Mouse (Mus musculus) embryonic fibroblast, embryonic 13.5 days (primary cell): ENCODE data around the gene Itih3. TPM values are rescaled to one million over a fixed set of nuclear protein-coding genes. Genes with fewer than 3 reads are reported as not detected.

Experiments
- H3K27ac ChIP-seq: 2 replicates; pipeline ENCODE4 v1.5.1; 2012; ENCODE audit warnings: low read length, control low read depth, inconsistent platforms; ENCODE audit not compliant: insufficient read depth
- H3K4me1 ChIP-seq: 2 replicates; pipeline ENCODE4 v1.6.1; 2011; ENCODE audit warnings: low read length; ENCODE audit not compliant: control insufficient read depth, insufficient read depth
- H3K4me3 ChIP-seq: 2 replicates; pipeline ENCODE4 v1.5.1; 2011; ENCODE audit warnings: mild to moderate bottlenecking, control low read depth, low read length; ENCODE audit not compliant: insufficient read depth
- CTCF ChIP-seq: IDR thresholded peaks from 2 replicates; pipeline ENCODE4 v1.5.1; 2011; ENCODE audit warnings: mild to moderate bottlenecking, control low read depth, low read length, moderate library complexity, borderline replicate concordance; ENCODE audit not compliant: insufficient read depth
- POLR2A ChIP-seq: IDR thresholded peaks from 2 replicates; pipeline ENCODE4 v1.6.1; 2011; ENCODE audit warnings: low read depth, mild to moderate bottlenecking, control low read depth, low read length, moderate library complexity
- polyA plus RNA-seq: library from polyadenylated mRNA; stranded (reverse); fragments of >200 nt; gene quantifications from 2 replicates; pipeline ENCODE4 v1.2.4, GENCODE M21; 2011; ENCODE audit warnings: low read depth; ENCODE audit not compliant: missing spikeins, insufficient read length

The Itih3 gene
- polyA plus RNA-seq, 1 experiment, result not detected

DNA sequence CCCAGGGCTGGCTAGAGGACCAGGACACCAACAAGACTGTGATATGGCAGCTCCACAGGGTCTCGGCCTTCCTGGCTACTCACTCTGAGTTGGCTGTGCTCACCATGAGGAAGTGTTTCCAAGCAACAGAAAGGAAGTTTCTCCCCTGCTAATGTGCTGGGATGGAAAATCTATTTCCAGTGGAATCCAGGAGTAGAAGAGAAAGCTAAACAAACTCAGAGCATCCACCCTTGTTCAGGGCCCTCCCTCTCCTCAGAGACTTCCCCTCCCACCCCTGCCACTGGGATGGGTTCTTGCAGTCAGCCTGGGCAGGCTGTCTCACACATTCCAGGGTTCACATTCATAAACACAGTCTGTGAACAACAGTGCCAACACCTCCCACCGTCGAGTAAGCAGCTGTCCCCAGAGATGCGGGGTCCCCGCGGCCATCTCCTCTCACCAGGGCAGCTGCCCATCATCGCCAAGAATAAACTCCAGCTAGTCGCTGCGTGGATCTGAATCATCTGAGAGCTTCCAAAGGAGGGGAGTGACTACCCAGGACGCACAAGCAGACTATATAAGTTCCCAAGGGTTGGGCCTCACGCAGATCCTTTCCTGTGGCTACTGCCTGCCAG is 44.5 kb downstream of the Itih3 start, which contains the start of gene Mustn1:
Gene Mustn1 (plus strand): TSS at position 243 of the 614 bp plus-strand sequence.
- TF ChIP-seq POLR2A, result no peak
- TF ChIP-seq CTCF, result no peak
- Histone ChIP-seq H3K27ac (peak within 1 kb of the TSS; percentile 21; the same call in 1 of the 2 replicates), H3K4me1 (no peaks in the 10 kb centered on the region), H3K4me3 (no peak within 1 kb of the TSS)

DNA sequence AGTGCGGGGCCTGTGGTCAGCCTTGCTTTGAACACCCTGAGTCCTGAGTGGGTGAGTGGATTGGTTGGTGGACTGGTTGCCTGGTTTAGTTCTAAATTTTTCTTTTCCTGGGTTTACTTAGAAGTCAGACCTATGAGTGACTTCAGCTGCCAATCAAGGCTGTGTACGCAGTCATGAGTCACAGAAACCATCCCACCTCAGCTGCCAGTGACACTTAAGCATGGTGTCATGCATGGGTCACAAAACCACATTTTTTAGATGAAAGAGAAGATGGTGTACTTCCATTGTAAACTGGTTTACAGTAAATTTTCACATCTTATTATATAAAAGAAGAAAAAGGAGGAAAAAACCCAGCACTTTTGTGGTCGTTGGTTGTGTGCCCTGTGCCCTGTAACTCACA is 45.7 kb downstream of the Itih3 start:
- Histone ChIP-seq H3K4me3 (no peak overlapping the region), H3K4me1 (no peaks in the 10 kb centered on the region), H3K27ac (no peak overlapping the region)
- TF ChIP-seq CTCF (no peak), POLR2A (no peak)

DNA sequence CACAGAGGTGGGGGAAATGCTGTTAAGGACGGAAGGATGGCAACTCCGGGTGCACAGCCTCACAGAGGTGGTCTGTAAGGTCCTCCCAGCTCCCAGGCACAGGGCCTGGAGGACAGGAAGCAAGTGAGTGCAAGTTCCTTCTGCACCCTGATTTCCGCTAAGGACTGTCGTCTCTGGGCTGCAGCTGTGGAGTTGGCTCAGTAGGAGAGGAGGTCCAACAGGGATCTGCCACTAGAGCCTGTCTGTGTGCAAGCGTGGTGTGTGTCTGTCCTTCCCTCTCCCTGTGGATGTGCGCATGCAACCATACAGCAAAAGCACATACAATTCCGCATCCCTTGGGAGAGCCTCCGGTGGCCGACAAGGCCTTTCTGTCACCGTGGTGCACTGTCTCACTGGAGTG is 47.1 kb downstream of the Itih3 start:
- Histone ChIP-seq H3K27ac (no peak overlapping the region), H3K4me3 (no peak overlapping the region), H3K4me1 (no peaks in the 10 kb centered on the region)
- TF ChIP-seq POLR2A (no peak), CTCF (no peak)

DNA sequence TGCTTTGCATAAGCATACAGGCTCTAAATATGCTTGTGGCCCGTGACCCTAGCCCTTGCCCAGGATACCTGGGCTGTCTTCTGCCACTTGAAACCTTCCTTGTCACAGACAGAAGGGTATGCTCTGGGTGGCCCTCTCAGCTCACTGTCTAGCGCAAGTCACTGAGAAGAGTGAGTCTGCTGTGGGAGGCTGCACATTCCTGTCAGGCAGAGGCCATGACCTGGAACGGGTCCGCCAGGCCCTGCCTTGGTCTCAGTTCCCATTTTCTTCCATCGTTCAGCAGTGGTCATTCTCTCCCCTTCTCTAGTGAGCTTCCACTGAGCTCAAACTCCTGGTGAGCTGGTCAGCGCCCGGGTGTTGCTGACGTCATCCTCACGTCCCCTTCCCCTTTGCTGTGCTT is 47.6 kb downstream of the Itih3 start:
- no peak for TF ChIP-seq CTCF
- no peak for TF ChIP-seq POLR2A
- Histone ChIP-seq H3K4me1 (no peaks in the 10 kb centered on the region), H3K4me3 (no peak overlapping the region), H3K27ac (no peak overlapping the region)

DNA sequence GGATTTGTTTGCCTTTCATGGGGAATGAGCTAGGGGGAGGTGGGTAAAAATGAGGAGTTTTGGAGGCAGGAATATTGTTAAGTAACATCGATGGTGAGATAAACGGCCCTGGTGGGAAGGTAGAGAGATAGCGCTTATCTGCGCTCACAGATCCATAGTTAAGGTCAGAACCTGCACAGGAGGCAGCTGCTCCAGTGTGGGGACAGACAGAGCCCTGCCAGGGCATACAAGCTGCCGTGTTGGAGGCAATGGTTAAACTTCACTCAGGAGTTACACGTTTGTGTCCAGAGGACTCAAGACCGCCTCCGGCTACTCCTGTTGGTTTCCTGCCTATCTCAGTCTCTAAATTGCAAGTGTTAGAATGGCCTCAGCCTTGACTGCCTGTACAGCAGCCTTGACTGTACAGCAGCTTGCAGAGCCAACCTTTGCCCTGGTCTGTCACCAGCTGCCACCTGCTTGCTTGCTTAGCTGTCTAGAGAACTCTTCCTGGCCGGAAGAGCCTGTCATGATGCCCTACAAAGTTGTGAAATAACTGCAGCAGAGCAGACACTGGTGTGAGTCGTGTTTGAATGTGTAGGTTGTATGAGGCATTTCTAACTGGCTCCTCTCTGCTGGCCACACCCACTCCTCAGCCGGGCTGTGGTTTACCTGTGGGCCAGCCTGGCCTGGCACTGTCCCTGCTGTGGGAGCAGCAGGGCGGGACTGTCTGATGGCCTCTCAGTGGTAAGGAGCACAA is 48.3 kb downstream of the Itih3 start:
- TF ChIP-seq CTCF (no peak), POLR2A (no peak)
- no peak overlapping the region for H3K27ac ChIP-seq

DNA sequence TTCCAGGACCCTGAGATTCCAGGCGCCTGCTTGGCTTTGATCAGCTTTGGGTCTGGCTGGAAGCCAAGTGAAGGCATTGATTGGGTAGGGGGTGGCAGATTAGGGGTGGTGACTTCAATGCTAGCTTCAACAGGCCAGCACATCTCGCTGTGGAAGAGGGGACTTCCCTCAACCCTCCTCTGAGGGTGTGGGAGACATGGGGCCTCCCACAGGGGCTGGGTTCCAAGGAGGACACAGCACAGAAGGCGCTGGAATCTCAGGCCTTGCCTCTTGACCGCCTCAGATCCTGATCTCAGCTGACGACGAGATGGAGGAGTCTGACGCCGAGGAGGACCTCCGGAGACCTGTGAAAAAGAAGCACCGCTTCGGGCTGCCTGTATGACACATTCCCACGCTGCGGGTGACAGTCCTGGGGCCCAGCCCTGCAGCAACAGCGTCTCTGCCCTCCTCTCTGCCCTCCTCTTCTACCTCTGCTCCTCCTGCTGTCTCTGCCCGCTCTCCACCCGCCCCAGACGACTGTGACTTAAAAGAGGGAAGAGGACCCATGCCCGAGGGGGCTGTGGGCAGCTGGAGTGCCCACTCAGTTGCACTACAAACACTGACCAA is 49.4 kb downstream of the Itih3 start:
- Histone ChIP-seq H3K4me3 (no peak overlapping the region), H3K4me1 (no peaks in the 10 kb centered on the region), H3K27ac (no peak overlapping the region)
- TF ChIP-seq POLR2A, result no peak
- TF ChIP-seq CTCF, result no peak

More for the DNA sequence above, 48.3 kb downstream of the Itih3 start:
- Histone ChIP-seq H3K4me3 (no peak overlapping the region), H3K4me1 (no peaks in the 10 kb centered on the region)

DNA sequence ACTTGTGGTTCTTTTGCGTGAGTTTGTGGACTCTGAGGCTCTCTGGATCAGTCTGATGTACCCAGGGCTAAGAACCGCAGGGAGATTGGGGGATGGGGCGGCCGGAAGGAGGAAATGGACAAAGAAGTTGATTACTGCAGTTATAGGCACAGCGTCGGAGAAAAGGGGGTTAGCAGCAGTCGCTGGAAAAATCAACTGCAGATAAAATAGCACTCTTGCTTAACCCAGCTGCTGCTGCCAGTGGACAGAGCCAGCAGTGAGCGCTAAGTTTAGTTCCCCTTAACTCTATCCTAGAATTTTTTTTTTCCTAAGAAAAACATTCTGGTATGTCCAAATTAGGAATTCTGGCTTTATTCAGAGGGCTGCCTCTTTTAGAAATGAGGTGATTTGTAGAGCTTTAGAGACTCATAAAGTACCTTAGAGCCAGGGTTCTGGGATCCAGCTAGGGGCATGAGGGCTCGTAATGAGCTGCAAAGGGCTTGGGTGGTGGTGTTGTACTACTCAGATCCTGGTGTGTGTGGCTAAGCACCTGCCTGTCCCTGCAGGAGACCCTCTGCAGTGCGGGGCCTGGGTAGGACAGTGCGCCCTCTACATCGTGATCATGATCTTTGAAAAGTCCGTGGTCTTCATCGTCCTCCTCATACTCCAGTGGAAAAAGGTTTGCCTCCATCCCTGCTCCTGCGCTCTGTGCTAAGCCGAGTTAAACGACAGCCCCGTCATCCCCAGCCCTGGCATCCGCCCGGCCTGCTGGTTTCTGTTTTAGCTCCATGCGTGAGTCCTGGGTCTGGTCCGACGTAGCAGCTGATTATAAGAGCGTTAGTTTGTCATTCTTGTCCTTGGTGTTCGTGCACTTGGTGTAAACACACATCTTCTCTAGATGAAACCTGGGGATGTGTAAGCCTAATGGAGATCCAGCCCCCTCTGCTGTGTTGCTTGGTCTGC is 53.1 kb downstream of the Itih3 start:
- Histone ChIP-seq H3K27ac (peak overlapping the region; percentile 82), H3K4me3 (no peak overlapping the region), H3K4me1 (no peaks in the 10 kb centered on the region)
- TF ChIP-seq POLR2A, result 0 out of 2 replicates have a peak, but pooled peaks have one; percentile 4
- no peak for TF ChIP-seq CTCF

DNA sequence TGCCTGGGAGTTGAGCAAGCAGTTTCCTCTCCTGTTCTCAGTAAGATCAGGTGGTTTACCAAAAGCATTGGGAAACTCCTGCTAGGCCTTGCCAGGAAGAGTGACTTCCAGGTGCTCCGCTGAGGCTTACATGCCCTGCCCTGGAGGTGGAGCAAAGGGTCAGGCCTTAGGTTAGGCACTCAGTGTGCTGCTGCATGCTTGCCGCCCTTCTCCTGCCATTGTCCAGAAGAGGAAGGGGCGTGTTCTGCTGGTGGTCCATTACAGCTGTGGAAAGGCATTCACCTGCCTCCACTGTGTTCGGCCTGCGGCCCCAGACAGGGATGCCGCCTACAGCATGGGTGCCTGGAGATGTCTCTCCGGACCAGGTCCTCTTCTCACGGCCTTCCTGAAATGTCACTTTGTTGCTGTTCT is 54.2 kb downstream of the Itih3 start:
- Histone ChIP-seq H3K27ac (no peak overlapping the region), H3K4me1 (no peaks in the 10 kb centered on the region), H3K4me3 (no peak overlapping the region)
- TF ChIP-seq CTCF, result no peak

DNA sequence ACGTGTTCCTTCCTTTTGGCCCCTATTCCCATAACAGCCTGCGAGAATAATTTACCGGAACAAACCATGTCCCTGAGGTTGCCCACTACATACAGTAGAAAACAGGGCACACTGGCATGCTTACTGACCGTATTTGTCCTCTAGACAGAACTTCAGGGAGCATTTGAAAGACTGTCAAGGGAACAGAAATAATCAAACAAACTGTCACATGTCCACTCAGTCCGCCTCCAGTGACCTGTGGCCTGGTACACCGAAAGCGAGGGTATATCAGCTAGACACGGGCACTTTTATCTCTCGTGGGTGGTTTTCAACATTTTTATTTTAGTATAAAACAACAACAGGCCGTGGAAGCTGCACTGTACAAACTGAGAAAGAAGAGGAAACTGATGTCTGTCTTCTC is 54.7 kb downstream of the Itih3 start:
- Histone ChIP-seq H3K4me3 (no peak overlapping the region), H3K27ac (no peak overlapping the region), H3K4me1 (no peaks in the 10 kb centered on the region)
- TF ChIP-seq CTCF (no peak), POLR2A (no peak)

DNA sequence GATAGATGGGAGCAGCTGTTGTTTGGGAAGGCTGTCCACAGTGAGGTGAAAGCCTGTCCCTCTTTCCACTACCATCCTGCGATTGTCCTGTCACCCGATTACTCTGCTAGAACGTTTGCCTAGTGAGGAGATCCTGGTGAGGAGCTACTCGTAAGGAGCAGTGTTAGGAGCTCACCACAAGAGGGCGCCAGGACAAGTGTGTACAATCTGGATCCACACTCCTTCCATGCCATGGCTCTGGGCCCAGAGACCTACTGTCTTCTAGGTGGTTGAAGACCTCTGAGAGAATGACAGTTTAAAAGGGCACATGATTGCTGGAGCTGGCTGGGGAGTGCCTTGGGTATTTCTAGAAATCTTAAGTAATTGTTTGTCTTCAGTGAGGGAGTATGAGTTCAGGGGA is 56.5 kb downstream of the Itih3 start:
- H3K27ac ChIP-seq, result no peak overlapping the region
- TF ChIP-seq CTCF, result peak; percentile 88
- no peak for TF ChIP-seq POLR2A
- no peak overlapping the region for H3K4me3 ChIP-seq
- H3K4me1 ChIP-seq, result no peaks in the 10 kb centered on the region
